Mouse (Mus musculus): ENCODE measurements around the gene Tpi1.
"Not testable (repeated sequence)": the region's sequence is repeated elsewhere in the genome, so short reads cannot be mapped to it uniquely, and the experiment has no call there.

The Tpi1 gene

GRCm38 (mm10) chr6:124808358-124809012, 5.6 kb downstream of the Tpi1 start, which contains the start of gene Spsb2:
Gene Spsb2, plus strand, starts transcription at chr6:124808661.
- DNase-seq = peak; percentile 44

GRCm38 (mm10) chr6:124807986-124808357, 6.1 kb downstream of the Tpi1 start:
- no peak for DNase-seq

GRCm38 (mm10) chr6:124807366-124807765, 6.7 kb downstream of the Tpi1 start:
- no peak for DNase-seq

GRCm38 (mm10) chr6:124806446-124807140, 7.5 kb downstream of the Tpi1 start:
- no peak for DNase-seq

DNA sequence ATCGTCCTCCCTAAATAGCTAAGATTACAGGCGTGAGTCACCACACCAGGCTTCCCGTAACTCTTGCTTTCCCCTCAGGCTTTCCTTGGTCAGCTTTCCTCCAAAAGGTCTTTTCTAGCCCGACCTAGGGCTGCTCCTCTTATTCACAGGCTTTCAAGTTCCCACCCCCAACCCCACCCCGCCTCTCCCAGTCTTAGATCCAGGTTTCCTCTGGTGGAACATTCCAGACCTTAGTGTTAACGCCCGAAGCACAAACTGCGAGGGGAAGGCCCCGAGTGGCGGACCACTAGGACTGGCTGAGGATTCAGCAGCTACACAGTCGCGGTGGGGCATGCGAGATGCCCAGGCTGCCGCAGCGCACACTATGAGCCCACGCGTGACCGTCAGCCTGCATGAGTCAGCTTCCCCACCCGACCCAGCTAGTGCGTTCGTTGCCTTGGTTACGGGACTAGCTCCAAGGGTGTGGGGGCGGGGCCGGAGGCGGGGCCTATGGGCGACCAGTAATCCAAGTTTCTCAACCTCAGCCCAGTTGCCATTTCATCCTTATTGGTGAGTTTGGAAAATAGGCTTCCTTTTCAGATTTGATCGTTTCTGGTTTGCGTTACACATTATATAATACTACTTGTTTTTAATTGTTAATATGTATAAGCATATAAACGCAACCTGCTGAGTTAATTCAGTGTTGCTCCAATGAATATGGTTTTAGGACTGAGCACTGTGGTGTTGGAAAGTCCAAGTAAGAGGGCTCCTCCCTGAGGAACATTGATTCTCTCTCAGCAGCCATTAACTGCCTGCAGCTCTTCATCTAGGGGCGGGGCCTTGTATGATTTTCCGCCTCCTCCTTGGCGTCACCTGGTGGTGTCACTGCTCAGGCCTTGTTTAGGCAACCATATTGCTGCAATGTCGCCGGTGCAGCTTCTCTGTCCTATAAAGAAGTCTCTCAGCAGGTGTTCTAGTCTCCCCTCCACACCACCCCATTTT, 8.5 kb downstream of the Tpi1 start:
- DNase-seq = peak; percentile 93 to 95

DNA sequence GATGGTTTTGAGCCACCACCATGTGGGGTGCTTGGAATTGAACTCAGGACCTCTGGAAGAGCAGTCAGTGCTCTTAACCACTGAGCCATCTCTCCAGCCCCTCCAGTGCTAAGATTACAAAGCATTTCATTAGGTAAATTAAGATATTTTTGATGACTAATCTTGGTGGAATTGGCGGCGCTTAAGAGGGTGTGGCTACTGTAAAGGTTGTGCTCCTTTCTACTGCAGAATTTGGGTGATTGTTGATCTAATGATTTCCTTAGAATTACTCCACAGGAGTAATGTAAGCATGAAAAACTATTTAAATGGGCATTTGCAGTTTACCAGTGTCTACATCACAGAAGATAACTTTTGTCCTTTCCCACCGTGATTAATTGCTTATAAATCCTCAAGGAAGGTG, 9.8 kb downstream of the Tpi1 start:
- no peak for DNase-seq

GRCm38 (mm10) chr6:124803691-124804090, 10.4 kb downstream of the Tpi1 start:
- not testable (repeated sequence) for DNase-seq

- no peak for DNase-seq
Observed at GRCm38 (mm10) chr6:124803061-124803460, 11.0 kb downstream of the Tpi1 start.

DNA sequence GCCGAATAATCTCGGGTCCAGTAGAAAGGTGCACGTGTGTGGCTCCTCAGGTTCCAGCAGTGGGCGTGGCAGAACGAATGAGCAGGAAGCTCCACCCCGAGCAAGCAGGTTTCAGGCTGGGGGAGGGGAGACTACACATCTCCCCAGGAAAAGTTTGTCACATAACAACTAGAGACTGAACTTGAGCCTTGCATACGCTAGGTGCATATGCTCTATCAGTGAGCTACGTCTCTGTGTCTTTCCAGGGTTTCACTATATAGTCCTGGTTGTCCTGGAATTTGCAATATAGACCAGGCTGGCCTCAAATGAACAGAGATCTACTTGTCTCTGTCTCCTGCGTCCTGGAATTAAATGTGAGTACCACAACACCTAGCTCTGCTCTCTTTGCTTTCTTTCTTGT, 11.7 kb downstream of the Tpi1 start:
- DNase-seq = not testable (repeated sequence)

DNA sequence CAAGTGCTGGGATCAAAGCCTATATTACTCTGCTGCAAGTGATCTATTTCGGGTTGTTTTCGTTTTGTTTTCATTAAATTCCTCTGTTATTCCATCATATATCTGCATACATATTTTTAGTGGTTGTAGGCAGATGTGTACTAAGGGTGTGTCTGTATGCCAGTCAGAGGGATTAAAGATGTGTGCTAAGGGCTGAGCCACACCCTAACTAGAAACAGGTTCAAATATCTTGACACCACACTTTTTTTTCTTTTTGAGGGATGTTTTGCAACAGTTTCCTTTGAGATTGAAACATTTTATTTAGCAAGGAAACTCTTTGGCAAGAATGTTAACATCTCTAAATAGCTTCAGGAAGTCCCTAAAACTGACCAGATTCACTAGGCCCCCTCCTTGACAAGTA, 17.9 kb downstream of the Tpi1 start:
- DNase-seq = no peak

DNA sequence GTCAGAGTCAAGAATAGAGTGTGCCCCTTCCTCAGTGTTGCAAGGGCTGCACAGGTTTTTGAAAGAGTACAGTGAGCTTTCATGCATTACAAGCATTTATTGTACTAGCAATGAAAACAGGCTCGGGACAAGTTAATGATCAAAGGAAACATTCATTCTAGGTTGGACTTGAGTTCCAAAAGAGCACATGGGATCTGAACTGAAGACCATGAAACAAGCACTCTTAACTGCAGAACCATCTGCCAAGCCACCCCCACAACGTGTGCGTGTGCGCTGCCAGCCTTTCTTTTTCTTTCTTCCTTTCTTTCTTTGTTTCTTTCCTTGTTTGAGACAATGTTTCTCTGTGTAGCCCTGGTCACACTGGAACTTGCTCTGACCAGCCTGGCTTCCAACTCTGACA, 18.3 kb downstream of the Tpi1 start:
- no peak for DNase-seq

DNA sequence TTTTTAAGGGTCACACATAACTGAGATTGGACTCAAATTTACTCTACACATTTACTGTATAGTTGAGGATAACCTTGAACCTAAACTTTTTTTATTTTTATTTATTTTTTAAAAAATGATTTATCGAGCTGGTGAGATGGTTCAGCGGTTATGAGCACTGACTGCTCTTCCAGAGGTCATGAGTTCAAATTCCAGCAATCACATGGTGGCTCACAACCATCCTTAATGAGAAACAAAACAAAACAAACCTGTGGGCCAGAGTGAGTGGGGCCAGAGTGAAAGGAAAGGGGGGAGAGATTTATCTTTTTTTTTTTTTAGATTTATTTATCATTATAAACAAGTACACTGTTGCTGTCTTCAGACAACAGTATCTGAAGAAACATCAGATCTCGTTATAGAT, 22.2 kb downstream of the Tpi1 start:
- DNase-seq = no peak

GRCm38 (mm10) chr6:124790121-124790520, 24.0 kb downstream of the Tpi1 start:
- DNase-seq = no peak

- no peak for DNase-seq
Observed at GRCm38 (mm10) chr6:124789519-124789918, 24.6 kb downstream of the Tpi1 start.

- DNase-seq = no peak
Observed at GRCm38 (mm10) chr6:124787722-124788121, 26.4 kb downstream of the Tpi1 start.

- no peak for DNase-seq
Observed at GRCm38 (mm10) chr6:124786756-124787420, 27.2 kb downstream of the Tpi1 start.

DNA sequence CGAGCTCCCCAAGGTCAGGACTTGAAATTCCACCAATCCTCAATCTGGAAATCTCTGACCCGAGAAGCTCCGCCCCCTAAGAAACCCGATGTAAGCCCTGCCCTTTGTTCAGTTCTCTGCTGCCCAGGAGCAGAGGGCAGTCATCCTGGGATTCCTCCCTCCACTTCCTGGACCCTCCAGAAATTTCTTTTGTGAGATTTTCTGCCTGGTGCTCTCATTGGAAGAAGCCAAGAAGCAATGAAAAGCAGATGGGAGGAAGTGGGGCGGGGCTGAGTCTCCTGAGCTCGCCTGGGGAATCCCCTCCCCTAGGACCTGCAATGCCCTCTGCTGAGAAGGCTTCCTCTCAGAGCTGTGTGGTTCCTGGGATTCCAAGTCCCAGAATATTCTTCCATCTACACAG, 31.7 kb downstream of the Tpi1 start:
- DNase-seq = peak; percentile 71 to 72

DNA sequence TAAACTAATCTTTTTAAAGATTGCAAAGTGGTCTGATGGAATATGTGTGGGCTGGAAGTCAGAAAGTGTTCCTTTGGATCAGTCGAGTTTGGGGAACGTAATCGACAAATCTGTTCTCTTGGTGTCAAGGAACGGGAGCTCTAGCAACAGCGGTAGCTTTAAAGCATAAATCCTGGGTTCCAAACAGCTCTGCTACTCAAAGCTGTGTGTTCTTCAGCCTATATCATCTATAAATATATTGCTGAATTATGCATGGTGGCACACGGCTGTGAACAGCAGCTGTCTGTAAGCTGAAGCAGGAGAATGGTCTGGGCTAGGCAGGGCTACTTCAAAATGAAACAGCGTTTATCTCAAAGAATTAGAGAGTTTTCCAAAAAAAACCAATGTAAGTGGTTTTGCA, 33.2 kb downstream of the Tpi1 start:
- DNase-seq = no peak

GRCm38 (mm10) chr6:124779984-124780416, 34.1 kb downstream of the Tpi1 start:
- DNase-seq = no peak

- peak; percentile 77 to 78 for DNase-seq
Observed at GRCm38 (mm10) chr6:124779222-124779983, 34.7 kb downstream of the Tpi1 start, which contains the start of gene Lrrc23. Gene Lrrc23, minus strand, starts transcription at chr6:124779727.

DNA sequence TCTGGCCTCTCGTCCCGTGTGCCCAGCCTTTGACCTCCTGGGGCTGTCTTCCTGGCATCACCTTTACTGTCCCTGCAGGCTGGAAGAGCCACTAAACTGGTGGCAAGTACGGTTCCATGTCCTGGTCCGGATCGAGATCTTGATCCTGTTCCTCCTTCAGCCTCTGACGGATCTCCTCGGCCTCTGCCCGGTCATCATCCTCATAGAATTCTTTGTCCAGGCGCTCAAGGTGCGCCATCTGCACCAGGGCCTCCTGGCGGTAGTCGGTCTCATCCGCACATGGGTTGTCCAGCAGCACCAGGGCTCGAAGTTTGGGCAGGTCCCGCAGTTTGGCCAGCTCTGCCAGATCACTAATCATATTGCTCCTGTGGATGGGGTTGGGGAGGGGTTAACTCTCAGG, 43.6 kb downstream of the Tpi1 start:
- DNase-seq = no peak

GRCm38 (mm10) chr6:124770013-124770412, 44.1 kb downstream of the Tpi1 start:
- DNase-seq = no peak
